Mouse (Mus musculus) c-Kit-positive CD71-positive TER-119-negative erythroid progenitor cells, embryonic 14.5 days (primary cell): Measurements from ENCODE around the gene Ptprg.
A peak's percentile ranks its signal among the peaks of the same experiment; 100 is the strongest.
"Not testable (repeated sequence)": the region's sequence is repeated elsewhere in the genome, so short reads cannot be mapped to it uniquely, and the experiment has no call there.

Source experiments
- DNase-seq: peaks from one replicate; pipeline ENCODE4 v3.0.0-alpha.2; 2013; ENCODE audit warnings: low read depth

The Ptprg gene

GRCm38 (mm10) chr14:12208554-12208953, 655.2 kb downstream of the Ptprg start:
- DNase-seq: peak; percentile 8

- DNase-seq: no peak
Measured at GRCm38 (mm10) chr14:12218544-12219150, 665.3 kb downstream of the Ptprg start.

DNA sequence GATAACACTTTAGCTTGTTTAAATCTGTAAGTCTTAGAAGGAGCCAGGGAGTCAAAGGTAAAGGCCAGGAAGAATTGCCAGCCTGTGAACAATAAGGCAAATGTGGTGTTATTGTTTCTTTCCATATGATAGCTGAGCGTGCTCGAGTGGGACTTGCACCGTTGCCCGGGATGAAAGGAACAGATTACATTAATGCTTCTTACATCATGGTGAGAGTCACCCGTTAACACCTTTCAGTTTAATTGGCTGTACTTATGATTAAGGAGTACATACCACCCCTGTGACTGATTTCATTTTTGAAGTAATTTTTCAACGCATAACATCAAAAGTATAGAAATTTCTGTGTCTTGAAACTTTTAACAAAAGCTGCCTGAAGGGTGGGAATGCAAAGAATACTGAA, 666.5 kb downstream of the Ptprg start:
- DNase-seq: no peak

- DNase-seq: no peak
Measured at GRCm38 (mm10) chr14:12220540-12220939, 667.2 kb downstream of the Ptprg start.

DNA sequence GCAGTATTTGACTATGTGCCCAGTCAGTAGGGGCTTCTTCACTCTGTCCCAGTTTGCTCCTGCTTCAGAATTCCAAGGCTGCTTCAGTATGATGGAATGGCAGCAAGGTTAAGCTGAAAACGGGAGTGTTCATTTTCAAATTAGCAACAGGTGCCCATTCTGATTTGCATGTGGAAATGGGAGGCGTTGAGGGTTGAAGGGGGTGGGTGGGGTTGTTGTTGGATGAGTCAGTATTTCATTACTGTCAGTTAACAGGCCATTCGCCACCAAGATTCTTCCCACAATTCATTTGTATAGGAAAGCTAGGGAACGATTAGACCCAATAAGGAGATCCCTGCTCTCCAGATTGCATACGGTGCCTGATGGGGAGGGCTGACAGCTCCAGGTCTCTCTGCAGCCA, 668.2 kb downstream of the Ptprg start:
- DNase-seq: no peak

- DNase-seq: no peak
Measured at GRCm38 (mm10) chr14:12243726-12244125, 690.4 kb downstream of the Ptprg start.

DNA sequence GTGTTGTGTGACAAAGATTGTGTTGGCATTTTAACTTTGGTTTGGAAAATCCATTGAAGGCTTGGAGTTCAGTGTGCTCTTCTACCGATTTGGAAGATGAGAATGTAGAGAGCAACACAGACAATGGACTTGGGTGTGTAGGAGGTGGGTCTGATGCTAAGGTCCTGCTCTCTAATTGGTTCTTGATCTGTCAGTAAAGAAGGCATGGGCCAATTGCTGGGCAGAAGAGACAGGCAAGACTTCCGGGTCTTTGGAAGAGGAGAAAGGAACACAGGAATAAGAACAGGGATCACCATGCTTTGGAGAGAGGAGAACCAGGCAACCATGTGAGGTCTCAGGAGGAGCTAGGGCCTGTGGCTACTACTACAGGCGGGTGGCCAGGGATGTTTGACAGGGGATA, 722.7 kb downstream of the Ptprg start:
- DNase-seq: no peak

GRCm38 (mm10) chr14:12283641-12284040, 730.3 kb downstream of the Ptprg start, which contains the start of gene Gm49355:
TSS of gene Gm49355 (plus strand) at chr14:12283976.
- no peak for DNase-seq

GRCm38 (mm10) chr14:12284141-12284912, 731.0 kb downstream of the Ptprg start, which contains the start of gene 3830406C13Rik:
TSS of gene 3830406C13Rik (plus strand) at chr14:12284173.
- DNase-seq: peak; percentile 63

GRCm38 (mm10) chr14:12289747-12290146, 736.4 kb downstream of the Ptprg start:
- not testable (repeated sequence) for DNase-seq
